Mouse (Mus musculus) hindbrain, embryonic 11.5 days (tissue): ENCODE measurements around the gene Ola1. TPM values are rescaled to one million over a fixed set of nuclear protein-coding genes. Genes with fewer than 3 reads are reported as not detected.

Experiments
- ATAC-seq: fragments of 200-750 bp; cut with Nextera tagmentation; 2 replicates; pipeline ENCODE4 v1.8.0; 2017; ENCODE audit warnings: mild to moderate bottlenecking, moderate TSS enrichment, moderate library complexity; ENCODE audit not compliant: low FRiP score
- DNase-seq: peaks from one replicate; pipeline ENCODE4 v3.0.0-alpha.2; 2015; ENCODE audit warnings: low spot score
- H3K27ac ChIP-seq: fragments of 300-500 bp; sonication (generic); 2 replicates; pipeline ENCODE4 v1.5.1; 2014; ENCODE audit warnings: mild to moderate bottlenecking, low read depth, low read length
- H3K27me3 ChIP-seq: fragments of 300-500 bp; sonication (generic); 2 replicates; pipeline ENCODE4 v1.6.1; 2014; ENCODE audit warnings: mild to moderate bottlenecking, low read length, moderate library complexity, mixed read lengths; ENCODE audit not compliant: control insufficient read depth, insufficient read depth
- H3K36me3 ChIP-seq: fragments of 300-500 bp; sonication (generic); 2 replicates; pipeline ENCODE4 v1.6.1; 2014; ENCODE audit warnings: mild to moderate bottlenecking, low read length, moderate library complexity, mixed read lengths; ENCODE audit not compliant: control insufficient read depth, insufficient read depth
- H3K4me1 ChIP-seq: fragments of 300-500 bp; sonication (generic); replicated peaks from 2 replicates; pipeline ENCODE4 v1.6.1; 2014; ENCODE audit warnings: low read length, mixed read lengths; ENCODE audit not compliant: control insufficient read depth, insufficient read depth
- H3K4me2 ChIP-seq: fragments of 300-500 bp; sonication (generic); replicated peaks from 2 replicates; pipeline ENCODE4 v1.6.1; 2014; ENCODE audit warnings: mild to moderate bottlenecking, low read depth, low read length
- H3K4me3 ChIP-seq: fragments of 300-500 bp; sonication (generic); 2 replicates; pipeline ENCODE4 v1.5.1; 2014; ENCODE audit warnings: low read depth, low read length
- H3K9ac ChIP-seq: fragments of 300-500 bp; sonication (generic); 2 replicates; pipeline ENCODE4 v1.6.1; 2014; ENCODE audit warnings: low read depth, low read length
- H3K9me3 ChIP-seq: fragments of 300-500 bp; sonication (generic); 2 replicates; pipeline ENCODE4 v1.6.1; 2016; ENCODE audit warnings: low read length; ENCODE audit not compliant: control insufficient read depth
- WGBS: fragments of 180-500 bp; shearing (Covaris S2); extraction: QIAGEN DNeasy Blood & Tissue Kit; methylation state at CpG from one replicate; pipeline ENCODE4 v1.1.7; 2014; 5-methylcytosine and 5-hydroxymethylcytosine counted together
- polyA plus RNA-seq: library from polyadenylated mRNA; unstranded; fragments of >200 nt; fragmentation: Nextera tagmentation; extraction: Ambion mirVana; gene quantifications from 2 replicates; pipeline ENCODE4 v1.2.1, GENCODE M21; 2014

Ola1 gene
- polyA plus RNA-seq, 1 experiment from 2014 or later: 97.6 TPM

DNA sequence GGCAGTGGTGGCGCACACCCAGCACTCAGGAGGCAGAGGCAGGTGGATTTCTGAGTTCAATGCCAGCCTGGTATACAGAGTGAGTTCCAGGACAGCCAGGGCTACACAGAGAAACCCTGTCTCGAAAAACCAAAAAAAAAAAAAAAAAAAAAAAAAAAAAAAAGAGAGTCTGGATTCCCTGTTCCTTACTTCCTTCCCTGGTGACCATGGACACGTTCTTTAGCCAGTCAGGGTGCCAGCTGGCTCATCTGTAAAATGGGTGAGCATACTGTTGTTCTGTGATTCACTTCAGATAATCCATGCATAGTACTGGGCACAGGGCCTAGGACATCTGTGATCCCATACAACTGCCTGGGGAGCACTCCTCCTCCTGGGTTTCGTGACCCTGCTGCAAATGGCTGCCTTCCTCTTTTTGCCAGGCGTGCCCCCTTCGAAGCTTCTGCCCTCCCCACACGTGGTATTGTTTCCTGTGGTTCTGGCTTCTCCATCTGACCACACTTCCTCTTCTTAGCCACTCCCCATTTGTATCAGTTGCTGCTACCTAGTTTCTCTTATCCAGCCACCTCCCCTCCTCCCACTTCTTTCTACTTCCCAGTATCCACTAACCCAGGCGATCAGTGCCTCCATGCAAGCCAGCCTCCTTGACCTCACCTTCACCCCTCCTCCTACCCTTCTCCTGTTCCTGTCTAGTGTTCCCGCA is 164.8 kb downstream of the Ola1 start:
- 85% methylated on average over 9 of the region's 9 CpGs for WGBS
- H3K27me3 ChIP-seq: no peaks in the 10 kb centered on the region
- no peak for ATAC-seq
- H3K9ac ChIP-seq: no peak overlapping the region
- H3K36me3 ChIP-seq: no peaks in the 10 kb centered on the region
- no peaks in the 10 kb centered on the region for H3K4me1 ChIP-seq
- no peak for DNase-seq
- no peak overlapping the region for H3K27ac ChIP-seq
- H3K9me3 ChIP-seq: no peaks in the 10 kb centered on the region
- H3K4me2 ChIP-seq: no peak overlapping the region
- no peak overlapping the region for H3K4me3 ChIP-seq

DNA sequence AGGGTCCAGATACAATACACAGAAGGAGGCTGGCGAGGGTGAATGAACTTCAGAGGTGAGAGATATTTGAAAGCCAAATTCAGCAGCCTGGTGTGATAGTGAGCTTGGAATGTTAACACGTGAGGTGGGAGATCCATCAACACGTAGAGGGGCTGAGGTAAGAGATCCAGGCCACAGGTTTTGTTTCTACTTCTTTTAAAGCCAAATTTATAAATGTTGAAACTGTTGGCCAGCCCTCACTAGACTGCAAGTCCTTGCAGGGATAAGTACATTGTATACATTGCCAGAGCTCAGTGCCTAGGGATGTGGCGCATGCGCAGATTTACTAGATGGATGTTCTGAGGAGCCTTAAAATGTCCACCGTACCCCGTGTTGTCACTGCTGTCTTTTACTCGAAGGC is 168.3 kb downstream of the Ola1 start:
- no peak overlapping the region for H3K4me2 ChIP-seq
- no peaks in the 10 kb centered on the region for H3K9me3 ChIP-seq
- DNase-seq: no peak
- no peaks in the 10 kb centered on the region for H3K36me3 ChIP-seq
- H3K4me1 ChIP-seq: no peaks in the 10 kb centered on the region
- H3K27ac ChIP-seq: no peak overlapping the region
- ATAC-seq: no peak
- whole genome bisulfite sequencing: 92% methylated on average over 8 of the region's 8 CpGs
- no peaks in the 10 kb centered on the region for H3K27me3 ChIP-seq
- no peak overlapping the region for H3K4me3 ChIP-seq
- no peak overlapping the region for H3K9ac ChIP-seq

DNA sequence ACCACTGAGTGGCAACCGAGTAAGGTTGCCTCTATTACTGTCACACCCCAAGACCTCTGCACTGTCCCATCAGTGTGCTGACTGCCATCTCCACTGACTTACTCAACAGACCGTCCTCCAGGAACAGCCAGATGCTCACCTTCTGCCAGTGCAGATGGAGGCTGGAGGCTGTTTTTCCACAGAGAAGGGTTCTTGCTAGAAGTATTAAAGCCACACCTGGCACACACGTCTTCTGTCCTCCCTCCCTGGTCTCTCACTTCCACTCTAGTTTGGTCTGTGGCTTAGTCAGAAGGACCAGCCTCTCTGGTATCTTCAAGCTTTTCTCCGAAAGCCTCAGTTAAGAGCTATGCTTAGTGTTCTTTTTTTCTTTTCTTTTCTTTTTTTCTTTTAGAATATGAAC is 168.7 kb downstream of the Ola1 start:
- DNase-seq: no peak
- H3K4me1 ChIP-seq: no peaks in the 10 kb centered on the region
- H3K27me3 ChIP-seq: no peaks in the 10 kb centered on the region
- no peak overlapping the region for H3K4me2 ChIP-seq
- no peak overlapping the region for H3K4me3 ChIP-seq
- no peaks in the 10 kb centered on the region for H3K9me3 ChIP-seq
- WGBS: 92% methylated on average over 4 of the region's 4 CpGs
- ATAC-seq: no peak
- no peak overlapping the region for H3K9ac ChIP-seq
- no peak overlapping the region for H3K27ac ChIP-seq
- no peaks in the 10 kb centered on the region for H3K36me3 ChIP-seq

DNA sequence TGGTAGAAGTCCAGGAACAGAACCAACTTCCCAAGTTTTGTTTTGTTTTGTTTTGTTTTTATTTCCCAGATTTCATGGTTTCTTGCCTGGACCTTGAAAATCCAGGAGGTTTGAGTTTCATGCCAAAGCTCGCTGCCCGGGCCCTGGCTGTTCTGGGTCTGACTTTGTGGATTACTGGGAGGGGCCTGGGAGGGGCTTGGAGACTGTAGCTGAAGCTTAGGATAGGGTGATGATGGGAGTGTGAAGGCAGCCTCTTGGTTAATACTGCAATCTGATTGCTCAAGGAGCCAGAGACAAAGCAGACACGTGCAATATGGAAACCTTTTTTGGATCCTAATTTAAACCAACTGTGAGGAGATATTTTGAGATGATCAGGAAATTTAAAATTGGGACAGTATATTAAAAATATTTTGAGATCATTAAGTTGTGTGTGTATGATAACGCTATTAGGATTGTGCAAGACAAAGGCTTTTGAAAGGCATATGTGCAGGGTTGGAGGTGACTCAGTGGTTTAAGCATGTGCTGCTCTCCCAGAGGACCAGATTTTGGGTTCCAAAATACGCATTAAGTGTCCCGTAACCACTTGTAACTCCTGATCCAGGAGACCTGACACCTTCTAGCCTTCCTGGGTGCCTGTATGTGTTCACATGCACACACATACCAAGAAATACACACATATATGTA is 169.6 kb downstream of the Ola1 start:
- Histone ChIP-seq H3K36me3 (no peaks in the 10 kb centered on the region), H3K9ac (no peak overlapping the region), H3K4me1 (no peaks in the 10 kb centered on the region), H3K9me3 (no peaks in the 10 kb centered on the region), H3K4me3 (no peak overlapping the region), H3K27ac (no peak overlapping the region), H3K27me3 (no peaks in the 10 kb centered on the region), H3K4me2 (no peak overlapping the region)
- WGBS: 76% methylated on average over 6 of the region's 6 CpGs
- DNase-seq: no peak
- ATAC-seq: no peak

DNA sequence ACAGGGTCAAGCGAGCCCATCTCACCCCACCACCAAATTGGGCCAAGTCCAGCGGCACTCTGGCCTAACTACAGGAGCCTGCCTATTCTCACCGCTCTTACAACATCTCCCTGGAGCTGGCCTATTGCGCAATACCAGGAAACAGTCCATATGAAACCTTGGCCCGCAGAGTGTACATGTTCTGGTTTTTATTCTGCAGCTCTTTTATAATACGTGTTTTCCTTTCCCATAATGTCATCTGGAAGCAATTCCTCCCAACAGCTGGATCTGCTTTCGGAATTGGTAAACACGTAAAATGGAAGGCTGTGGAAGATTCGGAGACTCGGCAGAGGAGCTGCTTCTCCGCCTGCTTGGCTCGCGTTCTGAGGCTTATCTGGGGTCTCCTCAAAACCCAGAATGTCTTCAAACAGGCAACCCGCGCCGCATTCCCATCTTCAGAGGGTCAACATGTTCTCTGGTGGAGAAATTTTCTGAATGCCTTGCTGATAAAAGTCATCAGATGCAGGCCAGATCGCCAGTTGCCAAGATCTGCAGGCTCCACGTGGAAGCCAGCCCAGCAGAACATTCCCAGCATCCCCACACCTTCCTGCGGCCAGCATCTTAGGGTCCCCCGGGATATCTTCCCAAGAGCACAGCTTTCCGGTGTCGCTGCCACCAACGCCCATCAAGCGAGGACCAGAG is 171.5 kb downstream of the Ola1 start:
- Histone ChIP-seq H3K4me2 (no peak overlapping the region), H3K36me3 (no peaks in the 10 kb centered on the region), H3K27me3 (no peaks in the 10 kb centered on the region), H3K27ac (no peak overlapping the region), H3K4me3 (no peak overlapping the region), H3K9ac (no peak overlapping the region), H3K9me3 (no peaks in the 10 kb centered on the region), H3K4me1 (no peaks in the 10 kb centered on the region)
- no peak for ATAC-seq
- peak; percentile 22 for DNase-seq
- WGBS: 77% methylated on average over 24 of the region's 24 CpGs

DNA sequence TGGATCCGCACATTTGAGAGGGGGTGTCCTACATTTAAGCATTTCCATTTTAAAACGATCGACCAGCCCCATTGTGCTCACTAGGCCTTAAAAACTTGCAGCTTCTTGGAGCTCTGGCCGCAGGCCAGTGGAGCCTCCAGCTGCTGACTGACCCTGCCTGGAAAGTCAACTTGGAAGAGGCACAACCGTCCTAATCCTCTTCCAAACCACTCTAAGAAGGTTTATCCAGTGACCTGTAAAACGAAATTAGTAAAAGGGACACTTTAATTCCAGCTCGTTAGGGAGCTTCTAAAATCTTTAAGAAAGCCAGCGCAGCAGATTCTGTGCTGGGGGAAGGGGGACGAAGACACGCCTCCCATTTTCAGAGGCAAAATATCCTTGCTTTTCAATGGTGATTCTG is 172.1 kb downstream of the Ola1 start:
- Histone ChIP-seq H3K27me3 (no peaks in the 10 kb centered on the region), H3K4me1 (no peaks in the 10 kb centered on the region), H3K4me3 (no peak overlapping the region), H3K9me3 (no peaks in the 10 kb centered on the region), H3K36me3 (no peaks in the 10 kb centered on the region), H3K27ac (no peak overlapping the region), H3K4me2 (no peak overlapping the region), H3K9ac (no peak overlapping the region)
- ATAC-seq: no peak
- DNase-seq: no peak
- 64% methylated on average over 10 of the region's 10 CpGs for WGBS

DNA sequence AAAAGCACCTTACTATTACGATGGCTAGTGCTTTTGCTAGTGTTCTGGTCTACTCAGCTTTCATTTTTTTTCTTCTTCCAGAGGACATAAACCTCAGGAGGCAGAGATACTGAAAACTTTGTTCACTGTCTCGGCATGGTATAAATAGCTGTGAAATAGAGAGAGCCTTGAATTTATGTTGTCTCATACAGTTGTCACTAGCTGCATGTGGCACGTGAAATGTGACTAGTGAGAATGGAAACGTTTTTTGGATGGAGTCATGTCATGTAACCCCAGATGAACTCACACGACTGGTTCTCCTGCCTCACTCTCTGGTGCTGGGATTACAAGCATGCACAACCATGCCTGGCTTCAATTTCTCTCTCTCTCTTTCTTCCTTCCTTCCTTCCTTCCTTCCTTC is 173.2 kb downstream of the Ola1 start:
- no peaks in the 10 kb centered on the region for H3K9me3 ChIP-seq
- ATAC-seq (no peak), DNase-seq (no peak)
- H3K4me3 ChIP-seq: no peak overlapping the region
- no peak overlapping the region for H3K4me2 ChIP-seq
- H3K4me1 ChIP-seq: no peaks in the 10 kb centered on the region
- H3K27ac ChIP-seq: no peak overlapping the region
- no peaks in the 10 kb centered on the region for H3K36me3 ChIP-seq
- no peak overlapping the region for H3K9ac ChIP-seq
- H3K27me3 ChIP-seq: no peaks in the 10 kb centered on the region
- WGBS: 76% methylated on average over 5 of the region's 5 CpGs
